Mouse (Mus musculus) thymus, adult 2 months (tissue): ENCODE data around the gene Gdnf.

Source experiments
- CTCF ChIP-seq: fragments of 200-500 bp; IDR thresholded peaks from 2 replicates; pipeline ENCODE4 v1.5.1; 2012; ENCODE audit warnings: mild to moderate bottlenecking, control low read depth, low read length, moderate library complexity, borderline replicate concordance; ENCODE audit not compliant: control insufficient read depth, poor library complexity, insufficient read depth; ENCODE audit errors: extremely low read depth
- POLR2A ChIP-seq: fragments of 200-500 bp; IDR thresholded peaks from 2 replicates; pipeline ENCODE4 v1.6.1; 2012; ENCODE audit warnings: mild to moderate bottlenecking, low read length, control low read depth, moderate library complexity; ENCODE audit not compliant: control insufficient read depth, poor library complexity, insufficient read depth; ENCODE audit errors: extremely low read depth

DNA sequence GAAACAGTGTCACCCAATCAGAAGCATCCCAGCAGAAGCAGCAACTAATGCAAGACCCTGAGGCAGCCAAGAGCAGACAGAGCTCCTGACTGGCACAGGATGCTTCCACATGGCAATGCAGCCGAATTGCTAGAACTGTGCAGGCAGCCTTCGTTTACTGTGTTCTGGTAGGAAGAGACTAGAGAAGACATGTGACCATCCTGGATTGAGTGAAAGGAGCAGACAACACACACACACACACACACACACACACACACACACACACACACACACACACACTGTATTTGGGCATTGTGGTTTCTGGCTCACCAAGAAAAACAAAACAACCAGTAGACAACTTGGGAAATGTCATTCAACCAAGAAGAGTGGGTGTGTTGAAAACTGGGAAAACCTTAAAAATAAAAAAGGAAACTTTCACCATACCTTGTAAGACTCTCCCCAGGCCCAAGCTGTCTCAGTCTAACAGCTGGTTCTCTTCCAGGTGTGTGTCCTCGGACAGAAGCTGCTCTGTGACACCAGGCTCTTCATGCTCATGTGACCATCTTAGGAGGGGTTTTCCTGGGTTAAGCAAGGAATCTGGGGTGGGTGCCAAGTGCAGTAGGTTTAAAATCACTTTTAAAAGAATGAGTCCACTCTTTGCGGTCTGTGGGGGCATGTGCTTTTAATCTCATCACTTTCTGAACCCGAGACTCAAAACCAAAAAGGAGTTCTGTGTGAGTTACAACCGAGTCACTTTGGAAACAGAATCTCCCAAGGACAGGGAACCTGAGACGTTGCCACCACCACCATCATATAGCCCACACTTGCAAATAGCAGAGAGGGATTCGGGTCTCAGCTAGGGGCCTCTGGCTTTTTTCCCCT is 27.6 kb downstream of the Gdnf start:
- TF ChIP-seq POLR2A (no peak), CTCF (no peak)
